Mouse (Mus musculus): ENCODE data around the gene Clec12a. TPM values are rescaled to one million over a fixed set of nuclear protein-coding genes. Genes with fewer than 3 reads are reported as not detected.

The Clec12a gene
- total RNA-seq, 2 experiments from 2014 or later: 86.8 to 97.3 TPM

DNA sequence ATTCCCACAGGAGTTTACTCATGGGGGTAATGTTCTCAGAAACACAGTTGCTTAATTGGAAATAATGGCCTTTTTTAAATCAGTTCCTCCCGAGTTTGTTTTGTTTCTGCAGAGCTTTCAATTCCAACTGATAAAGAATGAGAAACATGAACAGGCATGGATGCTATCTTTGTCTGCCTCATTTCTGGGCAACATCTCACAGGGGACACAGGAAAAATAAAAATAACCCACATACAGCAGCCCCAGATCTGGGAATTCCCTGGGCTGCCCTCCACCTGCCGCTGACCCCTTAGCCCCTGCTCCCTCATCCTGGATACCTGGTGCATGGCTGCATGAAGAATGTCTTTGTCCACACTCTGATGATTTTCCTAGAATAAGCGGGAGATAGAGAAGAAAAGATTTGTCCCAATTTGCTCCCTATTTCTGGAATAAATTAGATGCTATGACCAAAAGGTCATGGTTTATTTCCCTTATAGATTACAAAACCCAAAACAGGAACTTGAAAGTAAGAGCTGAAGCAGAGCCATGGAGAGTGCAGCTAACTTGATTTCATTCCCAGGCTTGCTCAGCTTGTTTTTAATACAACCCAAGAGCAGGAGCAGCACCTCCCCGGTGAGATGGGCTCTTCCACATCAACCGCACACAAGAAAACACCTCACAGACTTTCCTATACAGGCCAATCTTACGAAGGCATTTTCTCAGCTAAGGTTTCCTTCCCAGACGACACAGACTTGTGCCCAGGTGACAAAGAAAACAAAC lies 27.1 kb downstream of the Clec12a start:
- ATAC-seq (replicated peaks; ENCODE audit: low FRiP score, poor library complexity, severe bottlenecking): no peak

DNA sequence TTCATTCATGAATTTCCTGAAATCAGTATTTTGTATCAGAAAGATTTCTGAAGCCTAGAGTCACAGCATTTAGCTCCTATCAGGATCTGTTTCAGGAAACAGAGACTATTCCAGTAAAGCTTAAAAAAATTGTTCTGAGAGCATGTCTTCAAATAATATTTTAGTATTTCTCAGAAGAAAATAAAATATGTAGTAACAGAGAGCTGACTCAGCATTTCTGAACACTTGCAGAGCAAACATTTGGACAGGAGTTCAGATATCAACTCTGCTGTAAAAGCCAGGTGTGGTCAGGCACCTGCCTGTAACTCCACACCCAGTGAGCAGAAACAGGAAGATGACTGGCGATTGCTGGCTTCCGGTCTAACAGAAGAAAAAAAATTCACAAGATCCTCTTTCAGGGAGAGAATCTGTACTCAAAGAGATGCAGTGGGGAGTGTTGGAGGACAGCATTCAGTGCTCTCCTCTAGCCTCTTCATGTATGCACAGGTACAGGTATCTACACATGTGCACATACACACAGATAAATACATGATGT lies 32.5 kb downstream of the Clec12a start:
- ATAC-seq (replicated peaks; ENCODE audit: low FRiP score, poor library complexity, severe bottlenecking): no peak

DNA sequence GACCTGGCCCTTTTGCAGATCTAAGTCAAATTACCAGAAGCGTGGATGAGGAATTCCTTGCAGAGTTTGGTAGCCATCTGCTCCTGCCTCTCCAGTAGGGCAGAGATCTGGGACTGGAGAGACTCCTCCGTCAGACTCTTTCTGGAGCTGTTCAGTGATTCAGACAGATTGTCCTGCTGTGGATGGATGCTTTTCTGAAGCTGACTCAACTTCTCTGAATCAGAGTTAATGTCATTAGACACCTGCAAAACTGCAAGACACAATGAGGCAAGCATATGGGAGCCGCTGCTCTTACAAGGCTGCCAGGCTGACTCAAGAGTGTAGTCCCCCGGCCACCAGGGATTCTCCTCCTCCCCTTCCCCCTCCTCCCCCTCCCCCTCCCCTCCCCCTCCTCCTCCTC lies 38.0 kb downstream of the Clec12a start:
- ATAC-seq (replicated peaks; ENCODE audit: low FRiP score, poor library complexity, severe bottlenecking): no peak

DNA sequence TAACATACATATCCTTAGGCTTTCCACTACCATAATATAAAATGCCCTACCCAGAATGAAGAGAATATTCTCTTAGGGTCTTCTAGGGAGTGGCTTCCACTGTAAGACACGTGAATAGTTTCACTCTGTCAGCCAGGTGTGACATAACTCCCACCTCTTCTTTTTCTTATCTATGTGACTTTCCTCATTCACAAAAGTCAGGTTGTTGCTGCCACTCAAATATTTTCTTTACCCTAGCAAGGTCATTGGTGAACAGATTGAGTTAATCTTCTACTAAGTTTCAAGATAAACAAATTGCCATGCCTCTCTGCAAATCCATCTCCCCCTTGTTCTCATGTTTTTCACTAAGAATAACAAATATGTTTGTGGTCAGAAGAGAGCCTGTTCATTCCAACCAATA lies 39.2 kb downstream of the Clec12a start:
- no peak for ATAC-seq (replicated peaks; ENCODE audit: low FRiP score, poor library complexity, severe bottlenecking)

DNA sequence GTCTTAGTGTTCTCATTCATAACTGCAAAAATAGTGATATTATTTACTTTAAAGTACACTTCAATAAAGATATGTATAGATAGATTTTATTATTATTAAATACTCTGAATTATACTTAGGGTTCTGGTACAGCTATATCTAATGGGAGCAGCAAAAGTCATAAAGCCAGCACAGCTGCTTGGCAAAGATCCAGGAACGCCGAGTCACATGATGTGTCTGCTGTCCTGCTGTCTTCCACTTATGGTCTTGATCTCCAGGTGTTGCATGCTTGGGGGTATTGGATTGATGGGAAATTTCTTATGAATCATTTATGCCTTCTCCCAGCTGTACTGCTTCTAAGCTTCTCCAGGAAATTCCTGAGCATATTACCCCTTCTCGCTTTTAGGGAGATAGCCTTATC lies 41.0 kb downstream of the Clec12a start:
- ATAC-seq (replicated peaks; ENCODE audit: low FRiP score, poor library complexity, severe bottlenecking): no peak

DNA sequence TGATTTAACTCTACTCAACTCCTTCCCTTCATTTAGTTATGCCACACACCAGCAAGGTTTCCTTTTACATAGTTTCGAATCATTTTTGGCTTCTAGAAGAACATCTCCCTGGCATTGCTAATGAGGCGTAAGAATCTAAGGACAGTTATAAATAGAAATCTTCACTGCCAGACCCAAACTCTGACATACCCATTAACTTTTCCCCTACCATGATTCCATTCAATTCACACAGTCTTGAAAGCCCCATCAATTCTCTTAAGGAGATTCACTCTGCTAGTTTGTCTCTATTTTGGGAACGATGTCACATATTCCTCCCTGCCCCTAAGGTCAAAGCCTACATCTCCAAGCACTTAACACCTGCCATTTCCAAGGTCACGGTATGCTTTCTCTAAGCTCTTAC lies 42.5 kb downstream of the Clec12a start:
- ATAC-seq (replicated peaks; ENCODE audit: low FRiP score, poor library complexity, severe bottlenecking): no peak

DNA sequence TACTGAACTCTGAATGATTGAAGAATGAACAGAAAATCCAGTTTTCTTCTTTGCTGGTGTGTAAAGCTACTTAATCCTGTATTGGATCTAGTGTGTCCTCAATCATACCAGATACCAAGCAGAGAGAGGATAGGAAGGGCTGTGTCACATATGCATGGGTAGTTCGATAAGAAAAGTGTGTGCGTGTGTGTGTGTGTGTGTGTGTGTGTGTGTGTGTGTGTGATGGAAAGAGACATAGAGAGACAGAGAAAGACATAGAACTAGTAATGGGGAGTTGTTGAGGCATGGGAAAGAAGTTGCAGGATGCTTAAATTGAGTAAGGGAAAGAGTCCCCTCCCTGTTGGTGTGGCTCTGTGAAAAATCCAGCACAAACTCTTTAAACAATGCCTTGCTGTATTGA lies 43.3 kb downstream of the Clec12a start, which contains the start of gene Clec12b:
Gene Clec12b, minus strand, starts transcription at position 101 of the 400 bp plus-strand sequence.
- no peak for ATAC-seq (replicated peaks; ENCODE audit: low FRiP score, poor library complexity, severe bottlenecking)

DNA sequence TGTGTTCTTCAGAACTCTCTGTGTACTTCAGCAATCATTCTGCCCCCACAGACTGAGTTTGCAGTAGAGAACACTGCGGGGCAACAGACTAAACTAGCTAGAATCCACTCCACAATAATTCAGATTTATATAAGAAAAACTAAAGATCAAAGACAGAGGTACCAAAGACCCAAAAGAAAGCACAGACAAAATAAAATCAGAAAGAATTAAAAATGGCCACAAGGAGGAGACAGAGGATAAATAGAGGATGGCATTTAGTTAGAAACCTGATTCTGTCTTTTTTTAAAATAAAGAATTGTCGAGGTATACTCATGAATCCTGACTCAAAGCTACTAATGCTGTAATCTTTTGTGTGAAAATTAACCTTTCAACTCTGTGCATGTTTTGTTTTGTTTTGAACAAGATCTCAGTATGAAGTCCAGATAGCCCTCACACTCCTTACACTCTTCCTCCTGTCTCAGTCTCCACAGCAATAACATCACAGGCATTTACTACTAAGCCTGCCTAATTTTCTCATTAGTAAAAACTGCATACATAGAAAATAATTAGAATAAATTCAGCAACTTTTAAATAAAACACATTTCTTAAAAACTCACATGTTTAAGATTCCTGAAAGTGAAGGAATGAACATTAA lies 50.7 kb downstream of the Clec12a start:
- ATAC-seq (replicated peaks; ENCODE audit: low FRiP score, poor library complexity, severe bottlenecking): no peak

DNA sequence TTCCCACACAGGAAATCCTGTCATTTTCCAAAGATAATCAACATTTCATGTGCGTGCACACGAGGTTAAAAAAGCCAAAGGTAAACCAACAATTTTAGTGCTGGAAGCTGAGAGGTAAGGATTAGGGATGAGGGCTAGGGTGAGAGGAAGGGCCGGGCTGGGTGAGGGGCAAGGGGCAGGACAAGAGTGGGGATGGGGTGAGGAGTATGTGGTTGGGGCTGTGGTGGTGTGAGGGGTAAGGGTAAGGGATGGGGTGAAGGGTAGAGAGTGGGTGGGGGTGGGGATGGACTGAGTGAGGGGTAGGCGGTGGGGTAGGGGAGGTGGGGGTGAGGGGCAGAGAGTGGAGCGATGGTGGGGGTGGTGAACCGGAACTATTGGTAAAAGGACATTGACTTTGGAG lies 51.2 kb downstream of the Clec12a start:
- ATAC-seq (replicated peaks; ENCODE audit: low FRiP score, poor library complexity, severe bottlenecking): no peak

DNA sequence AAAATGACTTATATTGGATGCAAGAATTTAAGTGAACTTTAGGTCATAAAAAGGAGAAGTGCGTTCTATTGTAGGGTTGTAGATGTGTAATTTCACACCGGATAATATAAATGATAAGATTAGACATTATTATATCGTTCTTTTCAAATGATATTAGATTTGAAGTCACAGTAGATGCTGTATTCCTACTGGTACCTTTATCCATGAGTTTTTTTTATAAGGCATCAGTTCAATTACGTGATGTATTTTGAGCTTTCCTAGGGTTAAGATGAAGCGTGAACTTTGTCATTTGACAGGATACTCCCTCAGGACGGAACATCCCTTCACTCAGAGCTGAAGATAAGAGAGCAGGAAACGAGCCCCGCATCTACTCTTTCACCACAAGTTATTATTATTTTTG lies 54.5 kb downstream of the Clec12a start, which contains the start of gene Clec1b:
Gene Clec1b, plus strand, starts transcription at position 301 of the 400 bp plus-strand sequence.
- ATAC-seq (replicated peaks; ENCODE audit: low FRiP score, poor library complexity, severe bottlenecking): no peak

DNA sequence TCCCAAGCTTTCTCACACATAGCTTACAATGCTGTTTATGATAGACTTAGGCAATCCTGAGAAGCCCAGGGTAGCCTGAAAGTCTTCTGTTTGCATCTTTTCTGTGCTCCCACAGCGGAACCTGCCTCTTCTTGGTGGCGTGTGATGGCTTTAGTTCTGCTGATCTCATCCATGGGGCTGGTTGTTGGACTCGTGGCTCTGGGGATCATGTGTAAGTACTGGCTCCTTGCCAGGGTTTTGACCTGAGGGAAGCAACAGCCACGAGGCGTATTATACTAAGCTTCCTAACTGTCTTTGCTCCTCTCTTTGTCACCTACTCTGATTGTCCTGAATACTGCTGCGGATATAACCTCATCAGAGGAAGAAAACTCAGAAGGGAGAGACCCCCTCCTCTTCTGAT lies 57.5 kb downstream of the Clec12a start:
- ATAC-seq (replicated peaks; ENCODE audit: low FRiP score, poor library complexity, severe bottlenecking): no peak

DNA sequence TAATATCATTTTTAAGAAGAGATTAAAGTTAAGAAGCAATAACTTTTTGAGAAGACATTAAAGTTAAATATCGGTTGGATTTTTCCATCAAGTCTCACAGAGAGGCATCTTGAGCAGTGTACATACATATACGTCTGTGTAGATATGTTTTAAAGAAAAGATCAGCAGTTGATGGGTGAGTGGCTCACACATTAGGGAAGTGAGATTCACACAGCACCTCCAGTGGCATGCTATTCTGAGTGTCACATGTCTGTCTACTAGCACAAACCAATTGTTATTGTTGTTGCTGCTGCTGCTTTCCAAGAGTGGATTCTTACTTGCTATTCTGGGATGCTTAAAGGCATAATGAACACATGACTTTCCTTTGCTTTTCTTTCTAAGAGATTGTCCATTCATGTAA lies 59.9 kb downstream of the Clec12a start:
- ATAC-seq (replicated peaks; ENCODE audit: low FRiP score, poor library complexity, severe bottlenecking): no peak

DNA sequence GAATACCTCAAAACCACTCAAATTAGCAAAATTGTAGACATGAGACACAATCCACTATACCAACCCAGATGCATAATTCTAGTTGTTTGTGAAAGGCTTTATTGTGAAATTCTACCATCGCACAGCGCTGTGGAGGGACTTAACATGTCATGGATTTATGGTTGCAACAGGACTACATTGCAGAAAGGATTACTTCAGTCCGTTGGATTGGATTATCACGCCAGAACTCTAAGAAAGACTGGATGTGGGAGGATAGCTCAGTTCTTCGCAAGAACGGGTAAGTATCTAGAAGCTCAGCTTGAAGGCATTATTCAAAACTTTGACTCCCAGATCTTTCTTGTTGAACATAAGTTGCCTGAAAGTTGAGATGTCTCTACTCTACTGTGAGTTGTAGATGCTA lies 60.9 kb downstream of the Clec12a start:
- no peak for ATAC-seq (replicated peaks; ENCODE audit: low FRiP score, poor library complexity, severe bottlenecking)

DNA sequence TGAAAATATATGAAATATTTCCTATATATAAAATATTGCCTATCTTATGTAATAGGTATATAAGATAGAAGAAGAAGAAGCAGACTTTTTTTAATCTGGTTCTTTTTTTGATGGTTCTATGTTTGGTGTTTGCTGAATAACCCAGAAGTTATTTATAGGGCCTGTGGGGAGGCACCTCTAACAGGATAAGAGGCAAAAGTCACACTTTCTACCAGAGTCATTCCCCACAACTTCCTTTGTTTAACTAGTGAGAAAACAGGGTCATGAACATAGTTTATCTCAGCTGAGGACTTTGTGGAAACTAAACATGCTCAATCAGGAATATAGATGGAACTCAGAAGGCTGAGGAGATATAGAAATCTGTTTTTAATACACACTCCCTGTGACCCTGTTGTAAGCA lies 63.5 kb downstream of the Clec12a start:
- ATAC-seq (replicated peaks; ENCODE audit: low FRiP score, poor library complexity, severe bottlenecking): no peak

DNA sequence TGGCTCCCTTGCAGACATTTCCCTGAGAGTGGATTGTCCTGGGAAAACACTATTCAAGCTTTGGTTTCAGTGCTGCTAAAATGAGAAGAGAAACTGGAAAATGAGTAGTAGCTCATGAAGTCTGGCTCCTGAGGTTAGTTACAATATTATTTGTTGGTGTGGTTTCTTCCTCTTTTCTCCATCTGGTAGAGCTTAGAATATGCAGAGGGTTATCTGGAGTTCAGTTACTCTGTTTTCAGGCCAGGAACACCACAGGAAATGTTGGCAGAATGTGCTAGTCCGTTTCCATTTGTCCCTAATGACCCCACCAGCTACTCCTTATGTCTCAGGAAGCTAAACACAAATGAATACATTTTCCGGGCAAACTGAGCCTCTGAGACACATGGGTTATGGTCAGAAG lies 64.8 kb downstream of the Clec12a start:
- ATAC-seq (replicated peaks; ENCODE audit: low FRiP score, poor library complexity, severe bottlenecking): no peak

DNA sequence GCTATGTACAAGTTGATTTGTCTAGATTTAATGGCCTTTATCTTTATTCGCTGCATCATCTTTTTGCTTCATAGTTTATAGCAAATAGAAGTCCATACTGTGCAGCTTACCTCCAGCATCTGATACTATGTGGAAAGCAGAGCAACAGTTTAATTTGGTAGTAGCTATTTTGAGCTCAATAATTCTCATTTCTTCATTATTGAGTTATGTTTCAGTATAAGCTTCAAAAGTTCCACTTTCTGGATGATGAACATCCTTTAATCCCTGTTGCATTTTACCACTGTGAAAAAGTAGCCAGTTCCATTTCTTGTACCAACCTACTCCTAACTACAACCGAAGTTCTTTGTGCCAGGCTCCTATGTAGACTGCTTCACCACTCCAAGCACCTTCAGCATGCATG lies 66.1 kb downstream of the Clec12a start, which contains the start of gene Clec9a:
Gene Clec9a, plus strand, starts transcription at position 301 of the 400 bp plus-strand sequence.
- ATAC-seq (replicated peaks; ENCODE audit: low FRiP score, poor library complexity, severe bottlenecking): no peak

DNA sequence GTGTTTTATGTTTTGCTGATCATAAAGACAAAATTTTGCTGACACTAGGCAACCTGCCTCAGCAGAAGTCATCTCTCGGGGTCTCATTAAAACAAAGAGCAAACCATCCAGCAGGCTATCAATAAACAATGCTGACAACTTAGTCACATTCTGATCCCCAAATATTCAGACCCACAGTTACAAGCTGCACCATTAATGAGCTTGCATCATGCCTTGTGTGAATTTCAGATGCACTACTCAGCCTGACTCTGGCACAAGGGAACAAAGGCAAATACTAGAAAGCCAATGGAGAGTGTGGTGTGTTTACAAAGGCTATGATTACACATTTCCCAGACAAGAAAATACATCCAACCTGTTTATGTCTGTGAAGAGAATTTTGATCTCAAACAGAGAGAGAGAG lies 71.7 kb downstream of the Clec12a start:
- ATAC-seq (replicated peaks; ENCODE audit: low FRiP score, poor library complexity, severe bottlenecking): no peak

All from erythroid progenitor cell, adult 5-6 weeks (primary cell).